Mouse (Mus musculus) midbrain, embryonic 15.5 days (tissue): Measurements from ENCODE around the gene Kif3a. TPM values are rescaled to one million over a fixed set of nuclear protein-coding genes. Genes with fewer than 3 reads are reported as not detected.

Experiments used
- ATAC-seq: fragments of 200-750 bp; cut with Nextera tagmentation; replicated peaks from 2 replicates; pipeline ENCODE4 v1.8.0; 2017; ENCODE audit warnings: moderate TSS enrichment
- H3K27ac ChIP-seq: fragments of 300-500 bp; sonication (generic); 2 replicates; pipeline ENCODE4 v1.5.1; 2015; ENCODE audit warnings: mild to moderate bottlenecking, inconsistent platforms
- H3K27me3 ChIP-seq: fragments of 300-500 bp; sonication (generic); replicated peaks from 2 replicates; pipeline ENCODE4 v1.6.1; 2015; ENCODE audit warnings: inconsistent platforms
- H3K36me3 ChIP-seq: fragments of 300-500 bp; sonication (generic); replicated peaks from 2 replicates; pipeline ENCODE4 v1.6.1; 2015; ENCODE audit warnings: inconsistent platforms
- H3K4me1 ChIP-seq: fragments of 300-500 bp; sonication (generic); 2 replicates; pipeline ENCODE4 v1.6.1; 2015; ENCODE audit warnings: inconsistent platforms
- H3K4me2 ChIP-seq: fragments of 300-500 bp; sonication (generic); 2 replicates; pipeline ENCODE4 v1.6.1; 2015; ENCODE audit warnings: inconsistent platforms, mild to moderate bottlenecking, moderate library complexity
- H3K4me3 ChIP-seq: fragments of 300-500 bp; sonication (generic); 2 replicates; pipeline ENCODE4 v1.5.1; 2015; ENCODE audit warnings: mild to moderate bottlenecking, inconsistent platforms
- H3K9ac ChIP-seq: fragments of 300-500 bp; sonication (generic); 2 replicates; pipeline ENCODE4 v1.6.1; 2015; ENCODE audit warnings: mild to moderate bottlenecking, inconsistent platforms
- H3K9me3 ChIP-seq: fragments of 300-500 bp; sonication (generic); 2 replicates; pipeline ENCODE4 v1.6.1; 2016; ENCODE audit warnings: inconsistent platforms
- WGBS: fragments of 180-500 bp; shearing (Covaris S2); methylation state at CpG from one replicate; pipeline ENCODE4 v1.1.7; 2015; ENCODE audit warnings: mixed read lengths; 5-methylcytosine and 5-hydroxymethylcytosine counted together
- polyA plus RNA-seq: library from polyadenylated mRNA; unstranded; fragments of >200 nt; fragmentation: Nextera tagmentation; extraction: Ambion mirVana; gene quantifications from 2 replicates; pipeline ENCODE4 v1.2.1, GENCODE M21; 2015

Kif3a gene
- polyA plus RNA-seq, 1 experiment from 2014 or later = 349 TPM

- H3K4me1 ChIP-seq = no peaks in the 10 kb centered on the region
- no peak overlapping the region for H3K27ac ChIP-seq
- no peak overlapping the region for H3K4me3 ChIP-seq
- no peaks in the 10 kb centered on the region for H3K27me3 ChIP-seq
- H3K9me3 ChIP-seq = no peaks in the 10 kb centered on the region
- no peak overlapping the region for H3K4me2 ChIP-seq
- no peak for ATAC-seq
- WGBS = 91% methylated on average over 4 of the region's 4 CpGs
- no peaks in the 10 kb centered on the region for H3K36me3 ChIP-seq
- no peak overlapping the region for H3K9ac ChIP-seq
Observed at GRCm38 (mm10) chr11:53620094-53620493, 52.9 kb downstream of the Kif3a start.

GRCm38 (mm10) chr11:53621582-53622439 lies 54.6 kb downstream of the Kif3a start:
- ATAC-seq = no peak
- H3K27me3 ChIP-seq = no peaks in the 10 kb centered on the region
- 89% methylated on average over 11 of the region's 11 CpGs for WGBS

GRCm38 (mm10) chr11:53622440-53622806 lies 55.2 kb downstream of the Kif3a start:
- Histone ChIP-seq H3K4me3 (no peak overlapping the region), H3K27me3 (no peaks in the 10 kb centered on the region), H3K9ac (no peak overlapping the region), H3K36me3 (no peaks in the 10 kb centered on the region), H3K4me1 (no peaks in the 10 kb centered on the region), H3K27ac (no peak overlapping the region), H3K9me3 (no peaks in the 10 kb centered on the region), H3K4me2 (no peak overlapping the region)
- ATAC-seq = no peak
- WGBS = 86% methylated on average over 6 of the region's 6 CpGs

More at GRCm38 (mm10) chr11:53621582-53622439, 54.6 kb downstream of the Kif3a start:
- H3K9ac ChIP-seq = no peak overlapping the region
- H3K4me2 ChIP-seq = no peak overlapping the region
- H3K4me3 ChIP-seq = no peak overlapping the region
- no peaks in the 10 kb centered on the region for H3K9me3 ChIP-seq
- H3K4me1 ChIP-seq = no peaks in the 10 kb centered on the region
- no peak overlapping the region for H3K27ac ChIP-seq
- no peaks in the 10 kb centered on the region for H3K36me3 ChIP-seq

- Histone ChIP-seq H3K9ac (no peak overlapping the region), H3K36me3 (no peaks in the 10 kb centered on the region), H3K4me3 (no peak overlapping the region), H3K27ac (no peak overlapping the region), H3K4me1 (no peaks in the 10 kb centered on the region), H3K4me2 (no peak overlapping the region), H3K9me3 (no peaks in the 10 kb centered on the region), H3K27me3 (no peaks in the 10 kb centered on the region)
- no peak for ATAC-seq
- WGBS = 93% methylated on average over 9 of the region's 9 CpGs
Observed at GRCm38 (mm10) chr11:53623573-53623972, 56.4 kb downstream of the Kif3a start.

- Histone ChIP-seq H3K4me3 (no peak overlapping the region), H3K4me2 (no peak overlapping the region), H3K27ac (no peak overlapping the region), H3K9ac (no peak overlapping the region), H3K4me1 (no peaks in the 10 kb centered on the region), H3K9me3 (no peaks in the 10 kb centered on the region), H3K36me3 (no peaks in the 10 kb centered on the region), H3K27me3 (no peaks in the 10 kb centered on the region)
- ATAC-seq = no peak
- 97% methylated on average over 2 of the region's 2 CpGs for WGBS
Observed at GRCm38 (mm10) chr11:53624124-53624523, 56.9 kb downstream of the Kif3a start.

- Histone ChIP-seq H3K27me3 (no peaks in the 10 kb centered on the region), H3K4me2 (no peak overlapping the region), H3K9ac (no peak overlapping the region), H3K4me1 (no peaks in the 10 kb centered on the region), H3K9me3 (no peaks in the 10 kb centered on the region), H3K4me3 (no peak overlapping the region), H3K27ac (no peak overlapping the region), H3K36me3 (no peaks in the 10 kb centered on the region)
- 65% methylated on average over 17 of the region's 17 CpGs for WGBS
- ATAC-seq = no peak
Observed at GRCm38 (mm10) chr11:53626802-53627373, 59.7 kb downstream of the Kif3a start.

- H3K4me1 ChIP-seq = no peaks in the 10 kb centered on the region
- H3K9me3 ChIP-seq = no peaks in the 10 kb centered on the region
- no peak overlapping the region for H3K27ac ChIP-seq
- 14% methylated on average over 1 of the region's 1 CpGs for WGBS
- no peaks in the 10 kb centered on the region for H3K27me3 ChIP-seq
- H3K4me3 ChIP-seq = no peak overlapping the region
- no peak overlapping the region for H3K9ac ChIP-seq
- H3K4me2 ChIP-seq = no peak overlapping the region
- 0 out of 2 replicates have a peak, but pooled peaks have one; percentile 62 for ATAC-seq
- no peaks in the 10 kb centered on the region for H3K36me3 ChIP-seq
Observed at GRCm38 (mm10) chr11:53627859-53628258, 60.7 kb downstream of the Kif3a start.

GRCm38 (mm10) chr11:53632122-53632733 lies 65.0 kb downstream of the Kif3a start:
- no peak overlapping the region for H3K4me2 ChIP-seq
- H3K27me3 ChIP-seq = peaks cover 17% of the 10 kb centered on the region
- H3K27ac ChIP-seq = no peak overlapping the region
- no peaks in the 10 kb centered on the region for H3K9me3 ChIP-seq
- no peak for ATAC-seq
- H3K4me1 ChIP-seq = peaks cover 8% of the 10 kb centered on the region
- no peaks in the 10 kb centered on the region for H3K36me3 ChIP-seq
- no peak overlapping the region for H3K4me3 ChIP-seq
- H3K9ac ChIP-seq = no peak overlapping the region
- 67% methylated on average over 14 of the region's 14 CpGs for WGBS

GRCm38 (mm10) chr11:53633644-53634043 lies 66.5 kb downstream of the Kif3a start:
- no peak overlapping the region for H3K4me3 ChIP-seq
- ATAC-seq = no peak
- H3K36me3 ChIP-seq = no peaks in the 10 kb centered on the region
- peaks cover 8% of the 10 kb centered on the region for H3K4me1 ChIP-seq
- H3K9ac ChIP-seq = no peak overlapping the region
- H3K4me2 ChIP-seq = no peak overlapping the region
- H3K27ac ChIP-seq = no peak overlapping the region
- 86% methylated on average over 7 of the region's 7 CpGs for WGBS
- no peaks in the 10 kb centered on the region for H3K9me3 ChIP-seq
- H3K27me3 ChIP-seq = peaks cover 17% of the 10 kb centered on the region

- H3K4me1 ChIP-seq = peaks cover 8% of the 10 kb centered on the region
- H3K4me3 ChIP-seq = no peak within 1 kb of the TSS
- peaks cover 17% of the 10 kb centered on the region for H3K27me3 ChIP-seq
- no peak within 1 kb of the TSS for H3K9ac ChIP-seq
- no peaks in the 10 kb centered on the region for H3K36me3 ChIP-seq
- WGBS = 93% methylated on average over 8 of the region's 8 CpGs
- no peak within 1 kb of the TSS for H3K4me2 ChIP-seq
- no peak within 1 kb of the TSS for H3K27ac ChIP-seq
- H3K9me3 ChIP-seq = no peaks in the 10 kb centered on the region
- ATAC-seq = no peak
Observed at GRCm38 (mm10) chr11:53634556-53634955, 67.4 kb downstream of the Kif3a start, which contains the start of gene Il13. Gene Il13 (minus strand): TSS chr11:53634702.

GRCm38 (mm10) chr11:53635590-53636182 lies 68.5 kb downstream of the Kif3a start:
- H3K36me3 ChIP-seq = no peaks in the 10 kb centered on the region
- peaks cover 17% of the 10 kb centered on the region for H3K27me3 ChIP-seq
- peak overlapping the region; percentile 17; the same call in 1 of the 2 replicates for H3K9ac ChIP-seq
- WGBS = 37% methylated on average over 9 of the region's 9 CpGs
- peaks cover 8% of the 10 kb centered on the region for H3K4me1 ChIP-seq
- H3K9me3 ChIP-seq = no peaks in the 10 kb centered on the region
- no peak for ATAC-seq
- H3K27ac ChIP-seq = no peak overlapping the region
- H3K4me2 ChIP-seq = peak overlapping the region; percentile 72
- peak overlapping the region; percentile 35 for H3K4me3 ChIP-seq

GRCm38 (mm10) chr11:53636183-53636646 lies 69.0 kb downstream of the Kif3a start:
- ATAC-seq = no peak; the same call in 1 of the 2 replicates
- WGBS = 3% methylated on average over 40 of the region's 40 CpGs

More at GRCm38 (mm10) chr11:53636183-53636646, 69.0 kb downstream of the Kif3a start:
- Histone ChIP-seq H3K4me1 (peaks cover 8% of the 10 kb centered on the region), H3K27ac (no peak overlapping the region), H3K4me2 (peak overlapping the region; percentile 72), H3K27me3 (peaks cover 17% of the 10 kb centered on the region), H3K9me3 (no peaks in the 10 kb centered on the region), H3K9ac (peak overlapping the region; percentile 17; the same call in 1 of the 2 replicates), H3K4me3 (peak overlapping the region; percentile 35), H3K36me3 (no peaks in the 10 kb centered on the region)
